14 mouse cellular contexts compared by ENCODE assay signal in genomic region chr11:77867419-77868083, GRCm38 (mm10). TPM values are rescaled to one million over a fixed set of nuclear protein-coding genes. Genes with fewer than 3 reads are reported as not detected.
DNase-seq lines count a peak whose midpoint lies in the region; ATAC-seq and TF ChIP-seq lines count a peak whose summit lies in the region.
"Had no signal": no experiment of that assay in that cellular context is flagged by ENCODE, and none has a peak within 500 bp of the region (broad histone marks: within the 10 kb centered on the region; RNA-seq: fewer than 3 reads in every experiment).

No protein-coding gene starts in this region.

- H3K9me3 ChIP-seq in lung, embryonic 14.5 days (ENCODE audit: low read depth, low read length): no peaks in the 10 kb centered on the region
- no peaks in the 10 kb centered on the region for H3K9me3 ChIP-seq in forebrain, postnatal 0 days (ENCODE audit: low read length)
- H3K9me3 ChIP-seq in midbrain, embryonic 10.5 days (replicated peaks): no peaks in the 10 kb centered on the region

- peaks cover 9% of the 10 kb centered on the region; the same call in 1 of the 2 replicates for H3K36me3 ChIP-seq in lung, embryonic 14.5 days (ENCODE audit: insufficient read depth)
- peaks cover 10% of the 10 kb centered on the region for H3K36me3 ChIP-seq in forebrain, postnatal 0 days (ENCODE audit: insufficient read depth)
- peaks cover 10% of the 10 kb centered on the region for H3K36me3 ChIP-seq in midbrain, embryonic 10.5 days

- peaks cover 2% of the 10 kb centered on the region; the same call in 1 of the 2 replicates for H3K4me1 ChIP-seq in lung, embryonic 14.5 days (ENCODE audit: insufficient read depth)
- H3K4me1 ChIP-seq in forebrain, postnatal 0 days (ENCODE audit: insufficient read depth): peaks cover 38% of the 10 kb centered on the region
- peaks cover 65% of the 10 kb centered on the region for H3K4me1 ChIP-seq in midbrain, embryonic 10.5 days

- no peak for TF ChIP-seq CTCF in lung, embryonic 14.5 days (IDR thresholded peaks at IDR 0.05; ENCODE audit: low read depth)
- TF ChIP-seq CTCF in forebrain, postnatal 0 days (IDR thresholded peaks at IDR 0.05; ENCODE audit: low read depth): no peak

- no peak overlapping the region for H3K27ac ChIP-seq in lung, embryonic 14.5 days (ENCODE audit: low read depth)
- peak overlapping the region; percentile 77 for H3K27ac ChIP-seq in forebrain, postnatal 0 days (ENCODE audit: low read depth, low read length)
- peak overlapping the region; percentile 78 for H3K27ac ChIP-seq in midbrain, embryonic 10.5 days (replicated peaks)
- H3K27ac ChIP-seq: liver, embryonic 14.5 days had no signal

- ATAC-seq in lung, embryonic 14.5 days (ENCODE audit: insufficient read depth): no peak
- ATAC-seq in forebrain, postnatal 0 days: peak; percentile 45
- no peak for ATAC-seq in cerebellum, adult (ENCODE audit: insufficient number of reproducible peaks, low FRiP score, low TSS enrichment)
- ATAC-seq: inflammation-experienced regulatory T-cells, adult 6 months had no signal

- H3K4me2 ChIP-seq in lung, embryonic 14.5 days: no peak overlapping the region
- H3K4me2 ChIP-seq in forebrain, postnatal 0 days (ENCODE audit: low read depth): no peak overlapping the region

- peak overlapping the region; percentile 15; the same call in 1 of the 2 replicates for H3K9ac ChIP-seq in lung, embryonic 14.5 days
- H3K9ac ChIP-seq in forebrain, postnatal 0 days: no peak overlapping the region
- H3K9ac ChIP-seq: liver, embryonic 14.5 days had no signal

- H3K4me3 ChIP-seq in lung, embryonic 14.5 days (ENCODE audit: low read depth, low read length): no peak overlapping the region
- no peak overlapping the region for H3K4me3 ChIP-seq in forebrain, postnatal 0 days (ENCODE audit: low read depth, low read length)
- H3K4me3 ChIP-seq in midbrain, embryonic 10.5 days: no peak overlapping the region

- WGBS in lung, embryonic 14.5 days: 33% methylated on average over 10 of the region's 12 CpGs
- 8% methylated on average over 12 of the region's 12 CpGs for WGBS in forebrain, postnatal 0 days
- 7% methylated on average over 11 of the region's 12 CpGs for WGBS in midbrain, embryonic 10.5 days

- 0 out of 2 replicates have a peak, but pooled peaks cover 3% of the 10 kb centered on the region for H3K27me3 ChIP-seq in lung, embryonic 14.5 days (ENCODE audit: insufficient read depth, low read length)
- H3K27me3 ChIP-seq in forebrain, postnatal 0 days (ENCODE audit: insufficient read depth, low read length): no peaks in the 10 kb centered on the region
- peaks cover 89% of the 10 kb centered on the region for H3K27me3 ChIP-seq in midbrain, embryonic 10.5 days (ENCODE audit: low read depth, poor library complexity, severe bottlenecking)

- DNase-seq in lung, embryonic 14.5 days: peak; percentile 64
- DNase-seq in lung, postnatal 36 days: no peak
- DNase-seq in forebrain, postnatal 0 days: peak; percentile 75
- no peak for DNase-seq in midbrain, embryonic 10.5 days (ENCODE audit: low spot score)
- peak; percentile 95 for DNase-seq in retina, postnatal 1 day
- no peak for DNase-seq in urinary bladder, adult 18-20 months (ENCODE audit: low spot score in 2 of 2)
- no peak for DNase-seq in urinary bladder, postnatal 4 days (ENCODE audit: low spot score in 2 of 2)
- DNase-seq: adrenal gland, adult 2 months; heart, adult 18-20 months; kidney, postnatal 25 days; right cerebral cortex, postnatal 25 days had no signal

RNA-seq across cellular contexts. Expression of gene Pipox, which starts 26.3 kb away (rescaled TPM):
- 0.88 and 1.6 TPM in 2 replicates for polyA plus RNA-seq in lung, embryonic 14.5 days (2014; fragmentation: Nextera tagmentation; extraction: Ambion mirVana)
- 3.8 and 6.8 TPM in 2 replicates for total RNA-seq in forebrain, postnatal 0 days (2014; rRNA removed)
- polyA plus RNA-seq in forebrain, postnatal 0 days (2015; fragmentation: Nextera tagmentation; extraction: Ambion mirVana): 3.7 and 4.2 TPM in 2 replicates
- 9.0 and 16.5 TPM in 2 replicates for polyA plus RNA-seq in midbrain, embryonic 10.5 days (2016; fragmentation: Nextera tagmentation; extraction: Ambion mirVana)

Comparison
In these comparisons a context has a peak if more than half of its experiments do, and no peak if none do; other contexts are left out.
1. DNase-seq: peak in lung, embryonic 14.5 days (single experiment), forebrain, postnatal 0 days (single experiment) and retina, postnatal 1 day (single experiment); none in lung, postnatal 36 days (single experiment), midbrain, embryonic 10.5 days (single experiment), urinary bladder, adult 18-20 months (0 of 2) and urinary bladder, postnatal 4 days (0 of 2).